Mouse (Mus musculus): ENCODE results near the gene Rcor3.

DNA sequence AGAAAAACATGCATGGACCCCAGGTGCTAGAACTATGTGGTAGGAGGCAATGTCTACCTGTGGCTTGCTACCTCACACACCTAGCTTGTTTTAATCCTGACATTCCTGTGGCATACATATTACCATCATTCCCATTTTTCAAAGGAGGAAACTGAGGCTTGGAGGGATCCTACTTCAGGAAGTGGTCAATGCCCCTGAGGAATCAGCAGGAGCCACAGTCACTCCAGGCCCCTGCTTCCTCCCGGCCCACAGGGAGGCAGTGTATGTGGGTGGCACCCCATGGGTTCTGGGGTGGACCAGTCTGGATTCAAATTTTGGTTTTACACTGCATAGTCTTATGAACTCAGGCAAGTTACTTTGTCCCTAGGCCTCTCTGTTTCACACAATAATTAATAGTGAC lies 58.7 kb downstream of the Rcor3 start:
- TF ChIP-seq CTCF (IDR thresholded peaks at IDR 0.05; ENCODE audit: low read depth) = no peak
- TF ChIP-seq EP300 (optimal IDR thresholded peaks at IDR 0.05) = no peak

All from stomach, postnatal 0 days (tissue).